Mouse (Mus musculus): ENCODE data around the gene Jam3. TPM values are rescaled to one million over a fixed set of nuclear protein-coding genes. Genes with fewer than 3 reads are reported as not detected.
"Not testable (repeated sequence)": the region's sequence is repeated elsewhere in the genome, so short reads cannot be mapped to it uniquely, and the experiment has no call there.

The Jam3 gene
- total and polyA plus RNA-seq, 3 experiments: 0.17 to 2.0 (median 0.72) TPM

DNA sequence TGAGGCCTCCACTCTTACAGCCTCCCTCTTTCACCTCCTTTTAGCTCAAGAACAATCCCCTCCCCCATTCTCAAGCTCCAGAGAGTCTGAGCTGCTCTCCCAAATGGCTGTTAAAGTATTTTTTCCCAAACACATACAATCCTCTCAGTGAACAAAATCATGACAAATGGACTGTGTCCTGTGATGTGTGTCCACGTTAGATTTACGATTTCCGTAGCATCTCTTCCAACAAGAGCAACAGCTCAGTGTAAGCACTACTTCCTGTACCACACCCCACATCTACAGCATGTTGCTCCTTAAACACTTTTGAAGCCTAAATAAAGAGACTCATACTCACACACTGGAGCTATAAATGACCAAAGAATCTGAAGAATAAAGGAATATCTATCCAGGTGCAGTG, 10.4 kb upstream of the Jam3 start:
- DNase-seq (ENCODE audit: extremely low read depth): no peak
- Histone ChIP-seq H3K27me3 (replicated peaks) (no peaks in the 10 kb centered on the region), H3K79me2 (replicated peaks; ENCODE audit: control insufficient read depth, extremely low read depth, insufficient read depth, poor library complexity, severe bottlenecking) (no peaks in the 10 kb centered on the region), H3K36me3 (replicated peaks in 1 of 2; ENCODE audit: control insufficient read depth in 1 of 2, insufficient read depth in 1 of 2, low read length in 1 of 2) (no peaks in the 10 kb centered on the region), H3K4me2 (ENCODE audit: insufficient read depth, low read depth, poor library complexity, severe bottlenecking) (no peak overlapping the region), H3K9me3 (replicated peaks; ENCODE audit: low read length) (no peaks in the 10 kb centered on the region), H3K27ac (ENCODE audit: insufficient read depth, low read depth) (no peak overlapping the region), H3K9ac (ENCODE audit: insufficient read depth, low read depth) (no peak overlapping the region), H3K4me1 (ENCODE audit: control insufficient read depth in 1 of 2, insufficient read depth in 2 of 2) (no peaks in the 10 kb centered on the region), H3K4me3 (replicated peaks in 1 of 3; ENCODE audit: low read depth in 2 of 3, low read length in 2 of 3, poor library complexity in 1 of 3) (no peak overlapping the region)
- no peak for TF ChIP-seq SIN3A (IDR thresholded peaks at IDR 0.05; ENCODE audit: low read length)
- no peak for TF ChIP-seq ETS1 (conservative IDR thresholded peaks at IDR 0.05; ENCODE audit: low read depth, low read length)
- no peak for TF ChIP-seq MXI1 (IDR thresholded peaks at IDR 0.05; ENCODE audit: low read depth, low read length)
- no peak for TF ChIP-seq ZC3H11A (IDR thresholded peaks at IDR 0.05; ENCODE audit: low read depth, low read length)
- no peak for TF ChIP-seq SMC3 (IDR thresholded peaks at IDR 0.05; ENCODE audit: low read depth, low read length)
- no peak for TF ChIP-seq JUN (IDR thresholded peaks at IDR 0.05; ENCODE audit: insufficient read depth, low read depth, low read length)
- no peak for TF ChIP-seq MAZ (IDR thresholded peaks at IDR 0.05; ENCODE audit: low read depth, low read length)
- TF ChIP-seq USF2 (conservative IDR thresholded peaks at IDR 0.05; ENCODE audit: low read depth, low read length): no peak
- TF ChIP-seq CHD2 (IDR thresholded peaks at IDR 0.05; ENCODE audit: low read length): no peak
- TF ChIP-seq ELF1 (IDR thresholded peaks at IDR 0.05; ENCODE audit: low read depth, low read length): no peak
- TF ChIP-seq RCOR1 (conservative IDR thresholded peaks at IDR 0.05; ENCODE audit: low read depth, low read length): no peak
- TF ChIP-seq RAD21 (IDR thresholded peaks at IDR 0.05; ENCODE audit: low read depth, low read length): no peak
- TF ChIP-seq MAX (IDR thresholded peaks at IDR 0.05; ENCODE audit: low read length): no peak
- no peak for TF ChIP-seq MEF2A (IDR thresholded peaks at IDR 0.05; ENCODE audit: borderline replicate concordance, low read depth, low read length)
- TF ChIP-seq EP300 (IDR thresholded peaks at IDR 0.05; ENCODE audit: low read length): no peak
- TF ChIP-seq POLR2A (IDR thresholded peaks at IDR 0.05; ENCODE audit: low read depth, low read length): no peak
- TF ChIP-seq CHD1 (IDR thresholded peaks at IDR 0.05; ENCODE audit: low read depth, low read length): no peak
- in situ Hi-C loops (cut with MboI; ENCODE audit: low pct_ligation_motif_present, low pct_unique_long_range_greater_than_20kb, low sequenced_read_pairs): no loop called here
- dilution Hi-C loops (cut with MboI; ENCODE audit: extremely low pct_ligation_motif_present, extremely low pct_unique_long_range_greater_than_20kb, low sequenced_read_pairs): no loop called here

DNA sequence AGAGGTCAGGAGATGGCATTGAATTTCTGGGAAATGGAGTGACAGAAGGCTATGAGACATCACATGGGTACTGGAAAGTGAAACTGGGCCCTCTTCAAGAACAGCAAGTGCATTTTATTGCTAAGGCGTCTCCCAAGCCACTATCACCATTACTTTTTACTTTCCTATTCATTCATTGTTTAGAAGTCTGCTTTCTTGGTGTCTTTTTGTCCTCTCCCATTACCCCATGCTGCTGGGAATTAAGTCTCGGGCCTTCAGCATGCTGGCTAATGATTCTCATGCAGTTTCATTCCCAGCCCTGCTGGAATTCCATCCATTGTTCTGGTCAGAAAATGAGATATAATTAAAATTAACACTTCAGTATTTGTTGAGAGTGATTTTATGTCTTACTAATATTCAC, 9.7 kb upstream of the Jam3 start:
- H3K4me1 ChIP-seq (ENCODE audit: control insufficient read depth in 1 of 2, insufficient read depth in 2 of 2): no peaks in the 10 kb centered on the region
- H3K79me2 ChIP-seq (replicated peaks; ENCODE audit: control insufficient read depth, extremely low read depth, insufficient read depth, poor library complexity, severe bottlenecking): no peaks in the 10 kb centered on the region
- TF ChIP-seq KAT2A (IDR thresholded peaks at IDR 0.05; ENCODE audit: insufficient replicate concordance, low read length): no peak
- H3K36me3 ChIP-seq (replicated peaks in 1 of 2; ENCODE audit: control insufficient read depth in 1 of 2, insufficient read depth in 1 of 2, low read length in 1 of 2): no peaks in the 10 kb centered on the region
- dilution Hi-C loops (cut with MboI; ENCODE audit: extremely low pct_ligation_motif_present, extremely low pct_unique_long_range_greater_than_20kb, low sequenced_read_pairs): no loop called here
- H3K9me3 ChIP-seq (replicated peaks; ENCODE audit: low read length): no peaks in the 10 kb centered on the region
- H3K9ac ChIP-seq (ENCODE audit: insufficient read depth, low read depth): no peak overlapping the region
- no peak overlapping the region for H3K27ac ChIP-seq (ENCODE audit: insufficient read depth, low read depth)
- H3K4me3 ChIP-seq (replicated peaks in 1 of 3; ENCODE audit: low read depth in 2 of 3, low read length in 2 of 3, poor library complexity in 1 of 3): no peak overlapping the region
- H3K27me3 ChIP-seq (replicated peaks): no peaks in the 10 kb centered on the region
- in situ Hi-C loops (cut with MboI; ENCODE audit: low pct_ligation_motif_present, low pct_unique_long_range_greater_than_20kb, low sequenced_read_pairs): no loop called here
- no peak for DNase-seq (ENCODE audit: extremely low read depth)
- no peak overlapping the region for H3K4me2 ChIP-seq (ENCODE audit: insufficient read depth, low read depth, poor library complexity, severe bottlenecking)

DNA sequence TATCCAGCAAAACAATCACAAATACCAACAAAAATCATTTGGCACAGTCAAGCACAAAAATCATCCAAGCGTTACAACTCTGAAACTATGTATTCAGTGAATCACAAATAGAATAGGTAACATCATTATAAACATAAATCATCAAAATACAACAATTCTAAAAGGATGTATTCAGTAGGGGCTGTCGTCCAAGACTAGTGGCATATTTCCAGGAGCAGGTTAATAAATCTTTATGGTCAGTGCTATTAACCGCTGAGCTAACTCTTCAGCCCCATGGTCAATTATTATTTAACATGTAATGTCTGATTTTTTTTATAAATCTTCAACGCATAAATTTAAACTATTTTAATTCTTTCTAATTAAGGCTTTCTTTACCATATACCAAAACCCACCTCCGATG, 8.4 kb upstream of the Jam3 start:
- DNase-seq (ENCODE audit: extremely low read depth); in situ Hi-C loops (cut with MboI; ENCODE audit: low pct_ligation_motif_present, low pct_unique_long_range_greater_than_20kb, low sequenced_read_pairs); H3K79me2 ChIP-seq (replicated peaks; ENCODE audit: control insufficient read depth, extremely low read depth, insufficient read depth, poor library complexity, severe bottlenecking); H3K36me3 ChIP-seq (replicated peaks in 1 of 2; ENCODE audit: control insufficient read depth in 1 of 2, insufficient read depth in 1 of 2, low read length in 1 of 2); H3K9me3 ChIP-seq (replicated peaks; ENCODE audit: low read length); H3K4me1 ChIP-seq (ENCODE audit: control insufficient read depth in 1 of 2, insufficient read depth in 2 of 2); dilution Hi-C loops (cut with MboI; ENCODE audit: extremely low pct_ligation_motif_present, extremely low pct_unique_long_range_greater_than_20kb, low sequenced_read_pairs); H3K27ac ChIP-seq (ENCODE audit: insufficient read depth, low read depth); H3K4me3 ChIP-seq (replicated peaks in 1 of 3; ENCODE audit: low read depth in 2 of 3, low read length in 2 of 3, poor library complexity in 1 of 3); H3K27me3 ChIP-seq (replicated peaks); H3K4me2 ChIP-seq (ENCODE audit: insufficient read depth, low read depth, poor library complexity, severe bottlenecking); H3K9ac ChIP-seq (ENCODE audit: insufficient read depth, low read depth): not testable (repeated sequence)

All from CH12.LX (cell line).